Mouse (Mus musculus): ENCODE results near the gene Nol11. TPM values are rescaled to one million over a fixed set of nuclear protein-coding genes. Genes with fewer than 3 reads are reported as not detected.

Gene Nol11
- polyA plus RNA-seq, 1 experiment from 2014 or later: 74.5 TPM

Other genes with a start within 250 kb of the Nol11 start
- 624 and 640 TPM in 2 replicates for gene Kpna2, start 189.8 kb downstream of the Nol11 start, polyA plus RNA-seq (2014; fragmentation: Nextera tagmentation; extraction: Ambion mirVana)
- gene 1810010H24Rik, start 163.7 kb downstream of the Nol11 start, polyA plus RNA-seq (2014; fragmentation: Nextera tagmentation; extraction: Ambion mirVana): 1.5 TPM in 2 replicates
- gene Bptf, start 57.3 kb downstream of the Nol11 start, polyA plus RNA-seq (2014; fragmentation: Nextera tagmentation; extraction: Ambion mirVana): 44.1 and 46.7 TPM in 2 replicates